Mouse (Mus musculus) c-Kit-positive CD71-negative TER-119-negative erythroid progenitor cells, embryonic 14.5 days (primary cell): ENCODE results near the gene Clasrp.

Source experiments
- DNase-seq: peaks from one replicate; pipeline ENCODE4 v3.0.0-alpha.2; 2013; ENCODE audit warnings: low read depth

The Clasrp gene

DNA sequence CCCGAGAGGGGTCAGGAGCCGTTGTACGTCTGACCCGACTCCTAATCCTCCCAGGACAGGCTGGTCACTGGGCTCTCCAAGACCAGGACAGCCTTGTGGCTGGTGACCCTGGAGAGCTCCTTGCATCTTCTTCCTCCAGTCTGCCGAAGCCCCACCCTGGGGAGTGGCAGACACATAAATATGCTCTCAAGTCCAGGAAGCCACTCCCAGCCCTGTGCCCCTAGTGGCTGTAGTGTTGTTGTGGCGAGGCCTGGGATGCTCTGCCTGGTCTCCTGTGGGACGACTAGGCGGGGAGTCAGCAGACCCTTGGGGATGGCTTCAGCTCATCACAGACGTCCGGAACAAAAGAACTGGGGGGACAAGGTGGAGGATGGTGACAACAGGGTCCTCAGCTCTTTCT is 73.2 kb downstream of the Clasrp start:
- no peak for DNase-seq
